Mouse (Mus musculus) midbrain, embryonic 16.5 days (tissue): ENCODE measurements around the gene Slfn8. TPM values are rescaled to one million over a fixed set of nuclear protein-coding genes. Genes with fewer than 3 reads are reported as not detected.
"Not testable (repeated sequence)": the region's sequence is repeated elsewhere in the genome, so short reads cannot be mapped to it uniquely, and the experiment has no call there.

Experiments
- ATAC-seq: fragments of 200-750 bp; cut with Nextera tagmentation; 2 replicates; pipeline ENCODE4 v1.8.0; 2017; ENCODE audit warnings: moderate TSS enrichment
- H3K27ac ChIP-seq: fragments of 300-500 bp; sonication (generic); 2 replicates; pipeline ENCODE4 v1.5.1; 2014; ENCODE audit warnings: mild to moderate bottlenecking, low read length, mixed read lengths
- H3K27me3 ChIP-seq: fragments of 300-500 bp; sonication (generic); 2 replicates; pipeline ENCODE4 v1.6.1; 2014; ENCODE audit warnings: low read depth, low read length, mixed read lengths; ENCODE audit not compliant: control insufficient read depth, insufficient read depth
- H3K36me3 ChIP-seq: fragments of 300-500 bp; sonication (generic); 2 replicates; pipeline ENCODE4 v1.6.1; 2014; ENCODE audit warnings: mild to moderate bottlenecking, low read length, moderate library complexity, mixed read lengths; ENCODE audit not compliant: control insufficient read depth, insufficient read depth
- H3K4me1 ChIP-seq: fragments of 300-500 bp; sonication (generic); 2 replicates; pipeline ENCODE4 v1.6.1; 2014; ENCODE audit warnings: mild to moderate bottlenecking, low read length, mixed read lengths; ENCODE audit not compliant: control insufficient read depth, insufficient read depth
- H3K4me2 ChIP-seq: fragments of 300-500 bp; sonication (generic); 2 replicates; pipeline ENCODE4 v1.6.1; 2014; ENCODE audit warnings: mild to moderate bottlenecking, low read length, mixed read lengths
- H3K4me3 ChIP-seq: fragments of 300-500 bp; sonication (generic); 2 replicates; pipeline ENCODE4 v1.5.1; 2014; ENCODE audit warnings: low read depth, mild to moderate bottlenecking, low read length, moderate library complexity, mixed read lengths
- H3K9ac ChIP-seq: fragments of 300-500 bp; sonication (generic); 2 replicates; pipeline ENCODE4 v1.6.1; 2014; ENCODE audit warnings: low read depth, low read length, mixed read lengths
- H3K9me3 ChIP-seq: fragments of 300-500 bp; sonication (generic); replicated peaks from 2 replicates; pipeline ENCODE4 v1.6.1; 2014; ENCODE audit warnings: mild to moderate bottlenecking, low read length, mixed read lengths; ENCODE audit not compliant: control insufficient read depth, poor library complexity, severe bottlenecking
- WGBS: fragments of 180-500 bp; shearing (Covaris S2); extraction: QIAGEN DNeasy Blood & Tissue Kit; methylation state at CpG from one replicate; pipeline ENCODE4 v1.1.7; 2014; 5-methylcytosine and 5-hydroxymethylcytosine counted together
- polyA plus RNA-seq: library from polyadenylated mRNA; unstranded; fragments of >200 nt; fragmentation: Nextera tagmentation; extraction: Ambion mirVana; gene quantifications from 2 replicates; pipeline ENCODE4 v1.2.1, GENCODE M21; 2015

Gene Slfn8
- polyA plus RNA-seq, 1 experiment from 2014 or later: 0.14 TPM

DNA sequence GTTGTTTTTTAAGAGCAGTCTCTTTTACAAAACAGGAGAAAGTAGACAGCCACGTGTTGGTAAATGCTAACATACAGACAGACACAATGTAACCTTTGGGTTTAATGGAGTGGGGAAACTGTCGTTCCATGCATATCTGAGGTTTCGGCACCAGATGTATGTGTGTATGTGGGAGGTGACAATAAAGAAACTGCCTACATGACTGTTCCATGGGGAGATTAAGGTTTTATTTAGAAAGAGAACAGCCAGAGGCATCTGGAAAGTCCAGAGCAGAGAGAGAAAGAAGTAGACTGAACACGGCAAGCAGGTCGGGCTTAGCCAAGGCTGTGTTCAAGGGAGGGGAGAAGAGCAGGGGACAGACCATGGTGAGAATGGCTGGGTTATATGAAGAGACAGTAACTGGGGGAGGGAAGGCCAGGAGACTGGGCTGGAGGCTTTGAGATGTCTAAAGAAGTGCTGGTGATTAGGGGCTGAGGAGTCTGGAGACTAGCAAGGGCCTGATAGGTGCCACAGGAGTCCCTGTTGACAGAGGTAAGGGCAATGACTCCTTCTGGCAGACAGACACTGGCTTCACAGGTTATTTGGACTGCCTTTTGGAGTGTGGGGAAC, 39.9 kb upstream of the Slfn8 start:
- whole genome bisulfite sequencing: 78% methylated on average over 5 of the region's 5 CpGs
- ATAC-seq: no peak
- Histone ChIP-seq H3K4me1 (no peaks in the 10 kb centered on the region), H3K4me2 (no peak overlapping the region), H3K4me3 (no peak overlapping the region), H3K27ac (no peak overlapping the region), H3K36me3 (no peaks in the 10 kb centered on the region), H3K9ac (no peak overlapping the region), H3K9me3 (no peaks in the 10 kb centered on the region), H3K27me3 (no peaks in the 10 kb centered on the region)

DNA sequence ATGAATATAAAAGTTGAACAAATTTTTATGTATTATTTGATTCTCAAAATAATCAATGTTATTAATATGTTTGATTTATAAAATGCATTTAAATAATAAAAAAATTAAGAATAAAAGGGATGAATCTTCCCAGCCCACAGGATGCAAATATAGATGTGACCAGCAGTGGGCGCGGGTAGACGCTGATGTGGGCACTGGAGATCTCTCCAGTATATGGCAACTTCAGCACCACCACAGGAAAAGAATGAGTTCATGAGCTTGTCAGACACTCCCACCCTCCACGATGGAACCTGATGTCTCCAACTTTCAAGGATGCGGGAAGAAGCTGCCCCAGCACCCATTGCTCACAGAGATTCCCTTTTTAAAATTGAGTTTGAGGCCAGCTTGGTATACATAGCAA, 37.3 kb upstream of the Slfn8 start:
- no peak overlapping the region for H3K27ac ChIP-seq
- no peak overlapping the region for H3K4me3 ChIP-seq
- no peaks in the 10 kb centered on the region for H3K27me3 ChIP-seq
- H3K9me3 ChIP-seq: no peaks in the 10 kb centered on the region
- no peak overlapping the region for H3K9ac ChIP-seq
- H3K36me3 ChIP-seq: no peaks in the 10 kb centered on the region
- WGBS: 5% methylated on average over 5 of the region's 5 CpGs
- ATAC-seq: no peak
- H3K4me2 ChIP-seq: no peak overlapping the region
- H3K4me1 ChIP-seq: no peaks in the 10 kb centered on the region

DNA sequence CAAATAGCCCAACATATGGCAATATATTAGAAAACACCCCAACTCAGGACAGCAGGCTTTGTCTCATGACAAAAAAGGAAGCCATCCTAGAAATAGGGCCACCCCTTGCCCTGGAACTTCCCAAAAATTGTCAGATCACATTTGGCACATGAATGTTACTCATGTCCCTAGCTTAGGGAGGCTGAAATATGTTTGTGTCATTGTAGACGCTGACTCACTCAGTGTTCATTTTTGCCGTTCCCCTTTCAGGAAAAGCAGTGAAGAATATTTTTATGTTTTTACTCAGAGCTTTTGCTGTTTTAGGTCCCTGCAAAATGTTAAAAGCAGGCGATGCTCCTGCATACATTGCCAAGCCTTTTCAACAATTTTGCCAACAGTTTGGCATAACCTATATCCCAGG, 25.0 kb upstream of the Slfn8 start:
- no peak for ATAC-seq
- Histone ChIP-seq H3K4me2 (no peak overlapping the region), H3K36me3 (no peaks in the 10 kb centered on the region), H3K9me3 (no peaks in the 10 kb centered on the region), H3K4me3 (no peak overlapping the region), H3K4me1 (no peaks in the 10 kb centered on the region), H3K27me3 (no peaks in the 10 kb centered on the region), H3K27ac (no peak overlapping the region), H3K9ac (no peak overlapping the region)
- WGBS: 86% methylated on average over 3 of the region's 3 CpGs

GRCm38 (mm10) chr11:83043891-83044290, 23.3 kb upstream of the Slfn8 start:
- WGBS: 87% methylated on average over 4 of the region's 4 CpGs
- Histone ChIP-seq H3K27me3 (no peaks in the 10 kb centered on the region), H3K4me2 (no peak overlapping the region), H3K4me1 (no peaks in the 10 kb centered on the region), H3K27ac (no peak overlapping the region), H3K36me3 (no peaks in the 10 kb centered on the region), H3K9me3 (no peaks in the 10 kb centered on the region), H3K9ac (no peak overlapping the region), H3K4me3 (no peak overlapping the region)
- no peak for ATAC-seq

- Histone ChIP-seq H3K27me3 (no peaks in the 10 kb centered on the region), H3K4me3 (no peak overlapping the region), H3K27ac (no peak overlapping the region), H3K9me3 (no peaks in the 10 kb centered on the region), H3K36me3 (no peaks in the 10 kb centered on the region), H3K4me1 (no peaks in the 10 kb centered on the region), H3K4me2 (no peak overlapping the region), H3K9ac (no peak overlapping the region)
- no peak for ATAC-seq
Measured at GRCm38 (mm10) chr11:83041000-83041399, 20.4 kb upstream of the Slfn8 start.

- H3K9me3 ChIP-seq: no peaks in the 10 kb centered on the region
- ATAC-seq: no peak
- no peaks in the 10 kb centered on the region for H3K27me3 ChIP-seq
- WGBS: 31% methylated on average over 1 of the region's 1 CpGs
- no peaks in the 10 kb centered on the region for H3K4me1 ChIP-seq
- H3K9ac ChIP-seq: no peak overlapping the region
- H3K4me3 ChIP-seq: no peak overlapping the region
- H3K36me3 ChIP-seq: no peaks in the 10 kb centered on the region
- no peak overlapping the region for H3K27ac ChIP-seq
- no peak overlapping the region for H3K4me2 ChIP-seq
Measured at GRCm38 (mm10) chr11:83040325-83040724, 19.7 kb upstream of the Slfn8 start.

DNA sequence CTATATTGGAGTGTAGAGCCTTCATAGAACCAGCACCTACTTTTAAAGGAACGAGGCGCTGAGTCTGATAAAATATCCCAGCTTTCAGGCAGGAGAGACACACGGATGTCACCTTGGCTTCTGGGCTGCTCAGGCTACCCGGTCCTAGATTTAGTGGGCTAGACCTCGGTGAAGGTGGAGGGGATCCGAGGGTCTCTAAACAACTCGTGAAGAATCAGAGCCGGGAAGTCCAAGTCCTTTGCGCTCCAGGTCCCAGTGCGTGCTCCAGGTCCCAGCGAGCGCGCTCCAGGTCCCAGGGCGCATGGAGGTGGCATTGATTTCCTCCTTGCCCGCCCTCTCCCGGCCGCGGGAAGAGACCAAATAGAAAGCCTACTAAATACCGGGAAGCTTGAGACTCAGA, 19.2 kb upstream of the Slfn8 start:
- Histone ChIP-seq H3K4me1 (no peaks in the 10 kb centered on the region), H3K4me2 (no peak overlapping the region), H3K9me3 (no peaks in the 10 kb centered on the region), H3K36me3 (no peaks in the 10 kb centered on the region), H3K27me3 (no peaks in the 10 kb centered on the region), H3K27ac (no peak overlapping the region), H3K9ac (no peak overlapping the region), H3K4me3 (no peak overlapping the region)
- WGBS: 10% methylated on average over 19 of the region's 19 CpGs
- ATAC-seq: no peak

- no peak overlapping the region for H3K4me2 ChIP-seq
- no peaks in the 10 kb centered on the region for H3K4me1 ChIP-seq
- H3K9ac ChIP-seq: no peak overlapping the region
- H3K4me3 ChIP-seq: no peak overlapping the region
- no peaks in the 10 kb centered on the region for H3K9me3 ChIP-seq
- H3K27ac ChIP-seq: no peak overlapping the region
- H3K36me3 ChIP-seq: no peaks in the 10 kb centered on the region
- 50% methylated on average over 1 of the region's 1 CpGs for WGBS
- H3K27me3 ChIP-seq: no peaks in the 10 kb centered on the region
- no peak for ATAC-seq
Measured at GRCm38 (mm10) chr11:83039156-83039555, 18.5 kb upstream of the Slfn8 start.

DNA sequence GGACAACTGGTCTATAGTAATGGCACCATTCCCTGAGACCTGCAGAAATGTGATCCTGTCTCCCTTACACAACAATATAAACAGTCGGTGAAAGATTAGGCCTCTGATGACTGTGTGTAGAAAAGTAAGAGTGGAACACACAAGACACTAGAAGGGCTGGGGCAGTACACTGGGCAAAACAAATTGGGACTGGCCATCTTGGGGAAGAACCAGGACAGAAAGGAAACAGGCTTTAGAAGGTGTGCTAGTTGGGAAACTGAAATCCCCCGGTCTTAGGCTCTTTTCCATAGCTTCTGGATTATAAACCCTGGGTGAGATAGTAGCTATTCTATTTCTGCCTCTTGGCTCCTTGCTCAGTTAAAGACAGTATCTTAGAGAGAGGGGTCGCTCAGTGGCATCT, 18.1 kb upstream of the Slfn8 start:
- H3K4me1 ChIP-seq, H3K9me3 ChIP-seq, ATAC-seq, H3K4me3 ChIP-seq, H3K36me3 ChIP-seq, H3K27me3 ChIP-seq, H3K4me2 ChIP-seq, H3K9ac ChIP-seq, H3K27ac ChIP-seq: not testable (repeated sequence)
- 88% methylated on average over 3 of the region's 3 CpGs for WGBS
